Mouse (Mus musculus) liver, embryonic 15.5 days (tissue): ENCODE results near the gene C1ra. TPM values are rescaled to one million over a fixed set of nuclear protein-coding genes. Genes with fewer than 3 reads are reported as not detected.

ENCODE experiments used
- ATAC-seq: fragments of 200-750 bp; cut with Nextera tagmentation; 2 replicates; pipeline ENCODE4 v1.8.0; 2017; ENCODE audit warnings: moderate number of reproducible peaks, mild to moderate bottlenecking, moderate library complexity; ENCODE audit not compliant: insufficient read depth
- H3K27ac ChIP-seq: fragments of 300-500 bp; sonication (generic); replicated peaks from 2 replicates; pipeline ENCODE4 v1.5.1; 2015; ENCODE audit warnings: mild to moderate bottlenecking, inconsistent platforms
- H3K27me3 ChIP-seq: fragments of 300-500 bp; sonication (generic); 2 replicates; pipeline ENCODE4 v1.6.1; 2015; ENCODE audit warnings: mild to moderate bottlenecking, inconsistent platforms
- H3K36me3 ChIP-seq: fragments of 300-500 bp; sonication (generic); replicated peaks from 2 replicates; pipeline ENCODE4 v1.6.1; 2015; ENCODE audit warnings: moderate library complexity, mild to moderate bottlenecking, inconsistent platforms
- H3K4me1 ChIP-seq: fragments of 300-500 bp; sonication (generic); replicated peaks from 2 replicates; pipeline ENCODE4 v1.6.1; 2015; ENCODE audit warnings: inconsistent platforms
- H3K4me2 ChIP-seq: fragments of 300-500 bp; sonication (generic); 2 replicates; pipeline ENCODE4 v1.6.1; 2015; ENCODE audit warnings: moderate library complexity, mild to moderate bottlenecking, inconsistent platforms
- H3K4me3 ChIP-seq: fragments of 300-500 bp; sonication (generic); replicated peaks from 2 replicates; pipeline ENCODE4 v1.5.1; 2015; ENCODE audit warnings: mild to moderate bottlenecking, inconsistent platforms
- H3K9ac ChIP-seq: fragments of 300-500 bp; sonication (generic); 2 replicates; pipeline ENCODE4 v1.6.1; 2015; ENCODE audit warnings: moderate library complexity, mild to moderate bottlenecking, inconsistent platforms
- H3K9me3 ChIP-seq: fragments of 300-500 bp; sonication (generic); replicated peaks from 2 replicates; pipeline ENCODE4 v1.6.1; 2016; ENCODE audit warnings: inconsistent platforms
- WGBS: fragments of 180-500 bp; shearing (Covaris S2); methylation state at CpG from one replicate; pipeline ENCODE4 v1.1.7; 2015; ENCODE audit warnings: mixed read lengths; ENCODE audit not compliant: insufficient replicate concordance; 5-methylcytosine and 5-hydroxymethylcytosine counted together
- polyA plus RNA-seq: library from polyadenylated mRNA; unstranded; fragments of >200 nt; fragmentation: Nextera tagmentation; extraction: Ambion mirVana; gene quantifications from 2 replicates; pipeline ENCODE4 v1.2.1, GENCODE M21; 2015

Gene C1ra
- polyA plus RNA-seq, 1 experiment from 2014 or later, result 18.8 TPM

DNA sequence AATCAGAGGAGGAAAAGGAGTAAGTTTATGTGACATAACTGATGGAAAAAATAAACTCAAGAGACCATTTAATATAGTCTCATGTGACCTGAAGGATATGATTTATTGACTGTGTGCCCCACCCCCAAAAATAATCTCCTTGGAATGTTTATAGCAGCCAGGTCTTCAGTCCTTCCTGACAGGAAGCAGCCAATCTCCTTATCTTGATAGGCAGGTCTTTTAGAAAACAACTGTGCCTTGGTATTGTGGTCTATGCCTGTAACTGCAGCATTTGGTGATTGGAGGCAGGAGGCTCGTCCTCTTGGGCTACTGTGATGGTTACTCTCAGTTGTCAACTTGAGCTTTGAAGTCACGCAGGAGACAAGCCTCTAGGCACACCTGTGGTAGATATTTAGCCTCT is 24.7 kb upstream of the C1ra start:
- no peak for ATAC-seq
- H3K4me2 ChIP-seq, result no peak overlapping the region
- no peaks in the 10 kb centered on the region for H3K36me3 ChIP-seq
- WGBS, result 14% methylated on average over 2 of the region's 2 CpGs
- no peaks in the 10 kb centered on the region; the same call in 1 of the 2 replicates for H3K9me3 ChIP-seq
- no peak overlapping the region for H3K9ac ChIP-seq
- H3K27ac ChIP-seq, result no peak overlapping the region
- H3K27me3 ChIP-seq, result no peaks in the 10 kb centered on the region
- H3K4me3 ChIP-seq, result no peak overlapping the region
- peaks cover under 1% of the 10 kb centered on the region for H3K4me1 ChIP-seq

DNA sequence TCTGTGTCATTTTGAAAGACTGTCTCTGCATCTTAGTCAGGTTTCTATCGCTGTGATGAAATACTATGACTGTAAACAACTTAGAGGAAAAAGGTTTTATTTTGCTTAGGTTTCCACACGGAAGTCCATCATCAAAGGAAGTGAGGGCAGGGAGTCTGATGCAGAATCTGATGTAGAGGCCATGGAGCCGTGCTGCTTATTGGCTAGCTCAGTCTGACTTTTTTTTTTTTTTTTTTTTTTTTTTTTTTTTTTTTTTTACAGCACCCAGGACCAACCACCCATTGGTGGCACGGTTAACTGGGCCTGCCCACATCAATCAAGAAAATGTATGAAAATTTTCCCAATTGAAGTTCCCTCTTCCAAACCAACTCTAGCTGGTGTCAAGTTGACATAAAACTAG is 23.3 kb upstream of the C1ra start:
- Histone ChIP-seq H3K36me3 (no peaks in the 10 kb centered on the region), H3K9ac (no peak overlapping the region), H3K4me2 (no peak overlapping the region), H3K27me3 (no peaks in the 10 kb centered on the region), H3K4me3 (no peak overlapping the region), H3K4me1 (peaks cover 14% of the 10 kb centered on the region), H3K27ac (no peak overlapping the region), H3K9me3 (no peaks in the 10 kb centered on the region; the same call in 1 of the 2 replicates)
- ATAC-seq, result no peak
- 74% methylated on average over 4 of the region's 4 CpGs for WGBS

DNA sequence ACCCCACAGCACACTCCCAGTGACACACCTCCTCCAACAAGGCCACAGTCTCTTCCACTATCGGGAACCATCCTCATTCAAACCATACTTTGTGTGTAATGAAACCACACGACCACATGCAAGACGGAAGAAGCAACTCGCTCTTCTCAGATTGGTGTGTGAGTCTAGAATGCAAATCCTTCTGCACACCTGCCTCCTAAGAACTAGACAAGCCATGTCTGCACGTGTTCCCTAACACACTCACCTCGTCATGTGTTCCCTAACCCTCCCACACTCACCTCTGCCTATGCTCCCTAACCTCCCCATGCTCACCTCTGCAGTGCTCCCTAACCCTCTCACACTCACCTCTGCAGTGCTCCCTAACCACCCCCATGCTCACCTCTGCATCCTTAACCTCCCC is 20.8 kb upstream of the C1ra start:
- Histone ChIP-seq H3K36me3 (no peaks in the 10 kb centered on the region), H3K4me3 (no peak overlapping the region), H3K9me3 (no peaks in the 10 kb centered on the region; the same call in 1 of the 2 replicates), H3K27ac (no peak overlapping the region), H3K27me3 (no peaks in the 10 kb centered on the region), H3K9ac (no peak overlapping the region), H3K4me1 (peaks cover 18% of the 10 kb centered on the region), H3K4me2 (no peak overlapping the region)
- ATAC-seq, result no peak
- WGBS, result 64% methylated on average over 6 of the region's 6 CpGs

- Histone ChIP-seq H3K27me3 (no peaks in the 10 kb centered on the region), H3K27ac (peak within 1 kb of the TSS; percentile 71), H3K4me2 (peak within 1 kb of the TSS; percentile 47), H3K4me1 (peaks cover 18% of the 10 kb centered on the region), H3K4me3 (no peak within 1 kb of the TSS; the same call in 1 of the 2 replicates), H3K36me3 (no peaks in the 10 kb centered on the region), H3K9ac (no peak within 1 kb of the TSS), H3K9me3 (no peaks in the 10 kb centered on the region)
- 22% methylated on average over 2 of the region's 4 CpGs for WGBS
- peak; percentile 88 for ATAC-seq
Measured at GRCm38 (mm10) chr6:124492842-124493561, 19.2 kb upstream of the C1ra start, which contains the start of gene C1rl. Gene C1rl (plus strand): TSS chr6:124493113.

- H3K27ac ChIP-seq, result peak overlapping the region; percentile 71
- H3K4me3 ChIP-seq, result no peak overlapping the region; the same call in 1 of the 2 replicates
- H3K4me1 ChIP-seq, result peaks cover 18% of the 10 kb centered on the region
Measured at GRCm38 (mm10) chr6:124493886-124494285, 18.3 kb upstream of the C1ra start.

GRCm38 (mm10) chr6:124496054-124496453 is 16.2 kb upstream of the C1ra start:
- 61% methylated on average over 5 of the region's 5 CpGs for WGBS
- no peaks in the 10 kb centered on the region for H3K27me3 ChIP-seq
- no peaks in the 10 kb centered on the region for H3K9me3 ChIP-seq
- H3K27ac ChIP-seq, result no peak overlapping the region
- H3K4me3 ChIP-seq, result no peak overlapping the region
- no peak for ATAC-seq
- H3K9ac ChIP-seq, result no peak overlapping the region
- H3K4me1 ChIP-seq, result peaks cover 20% of the 10 kb centered on the region
- H3K4me2 ChIP-seq, result no peak overlapping the region
- no peaks in the 10 kb centered on the region for H3K36me3 ChIP-seq

More at GRCm38 (mm10) chr6:124493886-124494285, 18.3 kb upstream of the C1ra start:
- no peak overlapping the region for H3K9ac ChIP-seq
- 46% methylated on average over 5 of the region's 5 CpGs for WGBS
- H3K4me2 ChIP-seq, result peak overlapping the region; percentile 47
- peak; percentile 10 for ATAC-seq
- no peaks in the 10 kb centered on the region for H3K9me3 ChIP-seq
- H3K27me3 ChIP-seq, result no peaks in the 10 kb centered on the region
- no peaks in the 10 kb centered on the region for H3K36me3 ChIP-seq

- Histone ChIP-seq H3K36me3 (no peaks in the 10 kb centered on the region), H3K4me2 (0 out of 2 replicates have a peak overlapping the region, but pooled peaks have one; percentile 0), H3K27ac (peak overlapping the region; percentile 63), H3K9ac (no peak overlapping the region), H3K27me3 (no peaks in the 10 kb centered on the region), H3K9me3 (no peaks in the 10 kb centered on the region), H3K4me3 (no peak overlapping the region), H3K4me1 (peaks cover 9% of the 10 kb centered on the region; the same call in 1 of the 2 replicates)
- ATAC-seq, result peak; percentile 57
- 62% methylated on average over 10 of the region's 10 CpGs for WGBS
Measured at GRCm38 (mm10) chr6:124499914-124500566, 12.2 kb upstream of the C1ra start.

DNA sequence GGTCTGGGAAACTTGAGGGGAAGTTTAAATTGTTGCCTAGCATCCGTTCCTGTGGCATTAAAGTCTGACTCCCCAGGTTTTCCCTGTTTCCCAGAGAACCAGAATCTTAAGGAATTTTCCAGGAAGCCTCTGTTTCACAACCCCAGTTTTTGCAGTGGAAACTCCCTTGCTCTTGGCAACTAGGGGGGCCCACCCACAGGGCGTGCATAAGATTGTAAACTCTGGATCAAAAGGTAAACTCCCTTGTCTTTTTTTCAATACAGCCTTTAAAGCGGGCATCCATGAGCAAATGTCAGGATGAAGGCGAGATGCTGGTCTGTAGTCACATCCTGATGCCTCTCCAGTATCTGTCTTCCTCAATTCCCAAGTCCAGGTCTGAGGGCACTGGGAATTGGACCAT is 10.7 kb upstream of the C1ra start:
- Histone ChIP-seq H3K9ac (no peak overlapping the region), H3K27ac (no peak overlapping the region), H3K9me3 (no peaks in the 10 kb centered on the region), H3K36me3 (no peaks in the 10 kb centered on the region), H3K4me2 (no peak overlapping the region), H3K27me3 (no peaks in the 10 kb centered on the region), H3K4me3 (no peak overlapping the region), H3K4me1 (peaks cover 9% of the 10 kb centered on the region; the same call in 1 of the 2 replicates)
- 64% methylated on average over 4 of the region's 4 CpGs for WGBS
- no peak for ATAC-seq

DNA sequence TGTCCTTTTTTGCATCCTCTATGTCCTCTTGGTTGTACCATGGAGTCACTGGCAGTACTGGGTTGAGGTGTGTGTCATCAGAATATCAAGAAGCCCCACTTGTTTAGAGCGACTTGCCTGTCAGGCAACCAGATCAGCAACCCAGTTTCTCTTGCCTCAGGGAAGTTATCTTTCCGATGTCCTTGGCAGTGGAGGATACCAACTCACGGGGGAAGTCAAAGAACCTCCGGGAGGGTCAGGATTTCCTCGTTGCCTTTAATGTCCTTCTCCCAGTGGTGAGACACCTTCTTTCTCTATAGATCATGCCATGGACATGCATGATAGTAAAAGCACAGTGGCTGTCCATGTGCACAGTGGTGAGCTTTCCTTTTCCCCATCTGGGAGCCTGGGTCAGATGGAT is 10.2 kb upstream of the C1ra start:
- ATAC-seq, result no peak
- Histone ChIP-seq H3K27ac (no peak overlapping the region), H3K9ac (no peak overlapping the region), H3K36me3 (no peaks in the 10 kb centered on the region), H3K4me1 (peaks cover 9% of the 10 kb centered on the region; the same call in 1 of the 2 replicates), H3K9me3 (no peaks in the 10 kb centered on the region), H3K4me3 (no peak overlapping the region), H3K27me3 (no peaks in the 10 kb centered on the region), H3K4me2 (no peak overlapping the region)
- WGBS, result 63% methylated on average over 5 of the region's 5 CpGs

- H3K9me3 ChIP-seq, result no peaks in the 10 kb centered on the region
- H3K9ac ChIP-seq, result no peak overlapping the region
- WGBS, result 30% methylated on average over 4 of the region's 4 CpGs
- no peak for ATAC-seq
- no peaks in the 10 kb centered on the region for H3K36me3 ChIP-seq
- no peak overlapping the region for H3K4me2 ChIP-seq
- H3K4me1 ChIP-seq, result peaks cover 9% of the 10 kb centered on the region; the same call in 1 of the 2 replicates
- peak overlapping the region; percentile 61; the same call in 1 of the 2 replicates for H3K27ac ChIP-seq
- no peak overlapping the region for H3K4me3 ChIP-seq
- H3K27me3 ChIP-seq, result no peaks in the 10 kb centered on the region
Measured at GRCm38 (mm10) chr6:124505028-124505427, 7.2 kb upstream of the C1ra start.

- Histone ChIP-seq H3K27me3 (no peaks in the 10 kb centered on the region), H3K4me2 (no peak overlapping the region), H3K27ac (no peak overlapping the region), H3K9me3 (no peaks in the 10 kb centered on the region), H3K4me1 (peaks cover 10% of the 10 kb centered on the region; the same call in 1 of the 2 replicates), H3K4me3 (no peak overlapping the region), H3K36me3 (no peaks in the 10 kb centered on the region), H3K9ac (no peak overlapping the region)
- no peak for ATAC-seq
- 64% methylated on average over 6 of the region's 6 CpGs for WGBS
Measured at GRCm38 (mm10) chr6:124506991-124507390, 5.2 kb upstream of the C1ra start.
